Mouse (Mus musculus) bone marrow macrophage, adult 2 months (primary cell): Measurements from ENCODE around the gene Sall1.

Experiments used
- CTCF ChIP-seq: IDR thresholded peaks from 2 replicates; pipeline ENCODE4 v1.5.1; 2012; ENCODE audit warnings: low read depth, mild to moderate bottlenecking, low read length, moderate library complexity
- POLR2A ChIP-seq: IDR thresholded peaks from 2 replicates; pipeline ENCODE4 v1.6.1; 2012; ENCODE audit warnings: mild to moderate bottlenecking, low read depth, low read length, borderline replicate concordance

DNA sequence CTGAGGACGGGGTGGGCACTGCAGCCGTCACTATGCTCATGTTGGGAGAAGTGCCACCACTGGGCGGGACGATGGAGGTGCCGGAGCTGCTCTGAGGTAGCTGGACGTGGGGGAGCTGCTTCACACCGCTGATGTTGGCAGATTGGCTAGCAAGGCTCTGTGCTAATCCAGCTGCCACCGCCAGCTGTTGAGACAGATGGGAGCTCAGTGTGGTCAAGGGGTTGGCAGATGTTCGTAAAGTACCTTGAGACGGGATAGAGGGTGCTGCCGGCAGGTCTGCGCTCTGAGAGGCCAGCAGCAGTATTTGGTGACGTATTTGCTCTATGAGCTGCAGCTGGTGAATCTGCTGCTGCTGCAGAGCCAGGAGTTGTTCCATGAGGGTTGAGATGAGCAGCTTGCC lies 11.6 kb downstream of the Sall1 start:
- TF ChIP-seq CTCF (no peak), POLR2A (no peak)
